Mouse (Mus musculus) liver, adult 2 months (tissue): ENCODE results near the gene Mavs.

Source experiments
- CTCF ChIP-seq: fragments of 200-500 bp; IDR thresholded peaks from 2 replicates; pipeline ENCODE4 v1.5.1; 2011; ENCODE audit warnings: low read depth, low read length, control low read depth
- POLR2A ChIP-seq: fragments of 200-500 bp; IDR thresholded peaks from 2 replicates; pipeline ENCODE4 v1.6.1; 2011; ENCODE audit warnings: low read length, control low read depth; ENCODE audit not compliant: insufficient read depth; ENCODE audit errors: extremely low read depth

DNA sequence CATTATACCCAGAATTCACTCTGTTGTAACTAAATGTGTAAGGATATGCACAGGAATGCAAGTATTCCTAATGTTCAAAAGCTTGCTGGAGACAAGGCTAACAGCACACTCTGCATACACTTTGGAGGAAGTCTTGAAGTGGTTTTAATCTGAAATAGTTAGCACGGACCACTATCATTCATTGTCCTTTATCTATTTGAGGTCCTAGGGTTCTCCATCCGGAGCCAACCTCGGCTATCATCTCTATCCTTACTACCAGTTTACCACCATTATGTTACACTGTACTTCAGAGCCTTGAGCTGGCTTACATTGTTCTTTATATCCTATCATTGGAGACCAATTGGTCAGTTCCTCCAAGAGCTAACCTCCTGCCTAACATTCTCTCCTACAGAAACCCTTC lies 6.6 kb upstream of the Mavs start:
- TF ChIP-seq POLR2A, result no peak
- no peak for TF ChIP-seq CTCF
